Mouse (Mus musculus) liver, adult 2 months (tissue): ENCODE results near the gene Tmprss6. TPM values are rescaled to one million over a fixed set of nuclear protein-coding genes. Genes with fewer than 3 reads are reported as not detected.

ENCODE experiments used
- DNase-seq: peaks from one replicate; pipeline ENCODE4 v3.0.0-alpha.2; 2011; ENCODE audit warnings: low read depth, low spot score; ENCODE audit errors: extremely low read depth
- H3K27ac ChIP-seq: fragments of 200-500 bp; replicated peaks from 2 replicates; pipeline ENCODE4 v1.5.1; 2012; ENCODE audit warnings: low read depth, mild to moderate bottlenecking, control low read depth, inconsistent platforms, low read length; ENCODE audit not compliant: insufficient read depth
- H3K27me3 ChIP-seq: fragments of 200-500 bp; 2 replicates; pipeline ENCODE4 v1.6.1; 2012; ENCODE audit warnings: mild to moderate bottlenecking, moderate library complexity, low read length, inconsistent platforms; ENCODE audit not compliant: control insufficient read depth, insufficient read depth
- H3K36me3 ChIP-seq: fragments of 200-500 bp; 2 replicates; pipeline ENCODE4 v1.6.1; 2012; ENCODE audit warnings: low read length, inconsistent platforms; ENCODE audit not compliant: control insufficient read depth, insufficient read depth
- H3K4me1 ChIP-seq: fragments of 200-500 bp; 2 replicates; pipeline ENCODE4 v1.6.1; 2011; ENCODE audit warnings: low read length; ENCODE audit not compliant: control insufficient read depth, insufficient read depth
- H3K4me3 ChIP-seq: fragments of 200-500 bp; 2 replicates; pipeline ENCODE4 v1.5.1; 2011; ENCODE audit warnings: low read depth, mild to moderate bottlenecking, control low read depth, low read length, moderate library complexity; ENCODE audit not compliant: insufficient read depth
- H3K79me2 ChIP-seq: fragments of 200-500 bp; 2 replicates; pipeline ENCODE4 v1.6.1; 2012; ENCODE audit warnings: inconsistent platforms, mild to moderate bottlenecking, low read length, moderate library complexity; ENCODE audit not compliant: control insufficient read depth, insufficient read depth
- H3K9ac ChIP-seq: fragments of 200-500 bp; 2 replicates; pipeline ENCODE4 v1.6.1; 2012; ENCODE audit warnings: low read depth, mild to moderate bottlenecking, control low read depth, inconsistent platforms, low read length
- CTCF ChIP-seq: fragments of 200-500 bp; IDR thresholded peaks from 2 replicates; pipeline ENCODE4 v1.5.1; 2011; ENCODE audit warnings: low read depth, low read length, control low read depth
- POLR2A ChIP-seq: fragments of 200-500 bp; IDR thresholded peaks from 2 replicates; pipeline ENCODE4 v1.6.1; 2011; ENCODE audit warnings: low read length, control low read depth; ENCODE audit not compliant: insufficient read depth; ENCODE audit errors: extremely low read depth
- WGBS: fragments of 180-500 bp; shearing (Covaris S2); methylation state at CpG from one replicate; pipeline ENCODE4 v1.1.7; 2018; 5-methylcytosine and 5-hydroxymethylcytosine counted together
- polyA plus RNA-seq: library from polyadenylated mRNA; depleted of rRNA; stranded (reverse); fragments of >200 nt; gene quantifications from 2 replicates; pipeline ENCODE4 v1.2.3, GENCODE M21; 2012
- total RNA-seq: library from RNA; depleted of rRNA; stranded (reverse); fragments of >200 nt; gene quantifications from 2 replicates; pipeline ENCODE4 v1.2.3, GENCODE M21; 2014

The Tmprss6 gene
- total and polyA plus RNA-seq, 2 experiments: 188 to 514 TPM

DNA sequence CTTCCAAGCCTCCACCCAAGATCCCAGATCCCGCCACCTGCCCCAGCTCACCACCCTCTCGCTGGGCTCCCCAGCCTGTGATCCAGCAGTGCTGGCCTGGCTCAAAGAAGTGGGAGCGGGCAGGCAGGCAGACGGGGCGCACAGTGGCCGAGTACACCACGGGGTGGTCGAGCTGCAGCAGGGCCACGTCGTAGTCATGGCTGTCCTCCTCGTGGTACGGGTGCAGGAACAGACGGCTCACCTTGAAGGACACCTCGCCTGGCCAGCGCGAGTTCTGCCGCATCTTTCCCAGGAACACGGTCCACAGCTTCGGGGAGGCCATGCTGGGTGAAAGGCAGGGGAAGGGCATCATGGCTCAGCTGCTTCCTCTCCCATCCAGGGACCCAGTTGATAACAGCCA lies 26.2 kb downstream of the Tmprss6 start:
- H3K4me3 ChIP-seq: no peak overlapping the region
- no peak for DNase-seq
- WGBS: 92% methylated on average over 19 of the region's 19 CpGs
- H3K4me1 ChIP-seq: peaks cover 6% of the 10 kb centered on the region
- peaks cover 8% of the 10 kb centered on the region for H3K36me3 ChIP-seq
- H3K79me2 ChIP-seq: no peaks in the 10 kb centered on the region
- no peak overlapping the region for H3K27ac ChIP-seq
- TF ChIP-seq POLR2A: no peak
- TF ChIP-seq CTCF: no peak
- H3K27me3 ChIP-seq: no peaks in the 10 kb centered on the region
- H3K9ac ChIP-seq: no peak overlapping the region

GRCm38 (mm10) chr15:78438973-78439372 lies 29.5 kb downstream of the Tmprss6 start:
- H3K27me3 ChIP-seq: no peaks in the 10 kb centered on the region
- H3K27ac ChIP-seq: no peak overlapping the region
- no peak for DNase-seq
- no peaks in the 10 kb centered on the region for H3K79me2 ChIP-seq
- no peak overlapping the region for H3K9ac ChIP-seq
- H3K4me1 ChIP-seq: peaks cover 8% of the 10 kb centered on the region
- H3K4me3 ChIP-seq: no peak overlapping the region
- H3K36me3 ChIP-seq: peaks cover 6% of the 10 kb centered on the region
- 78% methylated on average over 9 of the region's 9 CpGs for WGBS
- TF ChIP-seq CTCF: no peak
- TF ChIP-seq POLR2A: no peak

GRCm38 (mm10) chr15:78438505-78438904 lies 29.9 kb downstream of the Tmprss6 start:
- WGBS: 71% methylated on average over 8 of the region's 8 CpGs
- Histone ChIP-seq H3K27ac (no peak overlapping the region), H3K4me3 (no peak overlapping the region)

GRCm38 (mm10) chr15:78438018-78438394 lies 30.4 kb downstream of the Tmprss6 start:
- TF ChIP-seq CTCF: no peak
- H3K79me2 ChIP-seq: no peaks in the 10 kb centered on the region
- 21% methylated on average over 4 of the region's 4 CpGs for WGBS
- H3K4me3 ChIP-seq: no peak overlapping the region
- peaks cover 4% of the 10 kb centered on the region for H3K36me3 ChIP-seq
- H3K9ac ChIP-seq: 0 out of 2 replicates have a peak overlapping the region, but pooled peaks have one; percentile 20
- H3K4me1 ChIP-seq: peaks cover 8% of the 10 kb centered on the region
- no peak for DNase-seq
- no peaks in the 10 kb centered on the region for H3K27me3 ChIP-seq
- H3K27ac ChIP-seq: peak overlapping the region; percentile 27; the same call in 1 of the 2 replicates

More at GRCm38 (mm10) chr15:78438505-78438904, 29.9 kb downstream of the Tmprss6 start:
- H3K4me1 ChIP-seq: peaks cover 8% of the 10 kb centered on the region
- TF ChIP-seq CTCF (no peak), POLR2A (no peak)
- no peaks in the 10 kb centered on the region for H3K79me2 ChIP-seq
- no peak for DNase-seq
- no peaks in the 10 kb centered on the region for H3K27me3 ChIP-seq
- peaks cover 6% of the 10 kb centered on the region for H3K36me3 ChIP-seq
- no peak overlapping the region for H3K9ac ChIP-seq

GRCm38 (mm10) chr15:78437237-78438017 lies 31.0 kb downstream of the Tmprss6 start:
- peak; percentile 57 for DNase-seq
- H3K27ac ChIP-seq: peak overlapping the region; percentile 27; the same call in 1 of the 2 replicates
- H3K4me3 ChIP-seq: no peak overlapping the region
- peak overlapping the region; percentile 20; the same call in 1 of the 2 replicates for H3K9ac ChIP-seq
- H3K4me1 ChIP-seq: peaks cover 10% of the 10 kb centered on the region
- peaks cover 4% of the 10 kb centered on the region for H3K36me3 ChIP-seq
- H3K27me3 ChIP-seq: no peaks in the 10 kb centered on the region
- 25% methylated on average over 23 of the region's 23 CpGs for WGBS
- TF ChIP-seq POLR2A (no peak), CTCF (no peak)
- no peaks in the 10 kb centered on the region for H3K79me2 ChIP-seq

GRCm38 (mm10) chr15:78436380-78437192 lies 31.8 kb downstream of the Tmprss6 start:
- no peak overlapping the region for H3K9ac ChIP-seq
- H3K27ac ChIP-seq: no peak overlapping the region
- 27% methylated on average over 32 of the region's 32 CpGs for WGBS
- peaks cover 17% of the 10 kb centered on the region for H3K4me1 ChIP-seq
- no peak overlapping the region for H3K4me3 ChIP-seq
- TF ChIP-seq POLR2A (no peak), CTCF (peak; percentile 54)
- H3K79me2 ChIP-seq: no peaks in the 10 kb centered on the region
- no peaks in the 10 kb centered on the region for H3K36me3 ChIP-seq
- no peaks in the 10 kb centered on the region for H3K27me3 ChIP-seq
- peak; percentile 56 for DNase-seq
